Mouse (Mus musculus) gastrocnemius, adult 8-10 months (tissue): Measurements from ENCODE around the gene Bcl2l1. TPM values are rescaled to one million over a fixed set of nuclear protein-coding genes. Genes with fewer than 3 reads are reported as not detected.

ENCODE experiments used
- DNase-seq, 2 experiments: peaks; one replicate each; pipeline ENCODE4 v3.0.0; 2022; ENCODE audit warnings: low spot score in 2 of 2
- total RNA-seq, 4 experiments: library from RNA; stranded (reverse); gene quantifications; 2 replicates each; pipeline ENCODE4 v1.2.4; 2022

Bcl2l1 gene
- total RNA-seq, 4 experiments from 2014 or later: 9.1 to 17.5 (median 15.4) TPM

DNA sequence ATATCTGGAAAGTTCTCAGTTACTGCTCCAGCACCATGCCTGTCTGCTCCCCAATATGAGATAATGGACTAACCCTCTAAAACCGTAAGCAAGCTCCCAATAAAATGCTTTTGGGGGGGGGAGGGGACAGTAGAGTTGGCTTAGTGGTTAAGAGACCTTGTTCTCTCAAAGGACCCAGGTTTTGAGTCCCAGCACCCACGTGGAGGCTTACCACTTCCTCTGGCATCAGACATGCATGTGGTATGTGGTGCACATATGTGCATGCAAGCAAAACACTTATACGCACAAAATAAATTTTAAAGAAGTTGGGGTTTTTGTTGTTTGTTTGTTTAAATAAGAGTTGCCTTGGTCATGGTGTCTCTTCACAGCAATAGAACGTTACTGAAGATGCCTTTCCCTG lies 56.2 kb downstream of the Bcl2l1 start:
- DNase-seq: no peak

DNA sequence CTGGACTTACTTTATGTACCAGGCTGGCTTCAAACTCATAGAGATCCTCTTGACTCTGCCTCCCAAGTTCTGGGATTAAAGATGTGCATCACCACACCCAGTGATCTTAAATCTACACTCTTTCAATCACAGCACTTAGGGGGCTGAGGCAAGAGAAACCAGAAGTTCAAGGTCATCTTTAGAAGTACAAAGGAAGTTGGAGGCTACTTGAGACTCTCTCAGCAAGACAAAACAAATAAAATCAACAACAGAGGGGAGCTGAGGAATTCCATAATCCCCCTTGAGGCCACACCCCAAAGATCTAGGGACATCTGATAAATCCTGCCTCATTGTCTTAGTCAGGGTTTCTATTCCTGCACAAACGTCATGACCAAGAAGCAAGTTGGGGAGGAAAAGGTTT lies 59.3 kb downstream of the Bcl2l1 start:
- DNase-seq: no peak

DNA sequence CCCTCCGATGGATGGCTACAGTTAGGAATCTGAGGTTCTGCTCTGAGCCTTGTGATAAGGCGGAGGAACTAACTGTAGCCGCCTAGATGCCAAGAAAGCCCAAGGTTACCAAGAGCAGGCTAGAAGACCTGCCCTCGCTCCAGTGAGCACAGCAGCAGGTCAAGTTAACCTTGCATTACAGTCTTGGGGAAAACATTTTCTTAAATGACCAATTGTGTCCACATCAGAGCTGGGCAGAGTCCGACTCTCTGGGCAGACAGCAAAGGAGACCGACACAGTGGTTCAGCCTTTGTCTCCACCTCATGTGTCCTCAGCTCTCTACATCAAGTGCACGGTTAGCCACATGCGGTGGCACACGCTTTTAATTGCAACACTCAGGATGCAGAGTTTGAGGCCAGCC lies 60.0 kb downstream of the Bcl2l1 start:
- DNase-seq: no peak

DNA sequence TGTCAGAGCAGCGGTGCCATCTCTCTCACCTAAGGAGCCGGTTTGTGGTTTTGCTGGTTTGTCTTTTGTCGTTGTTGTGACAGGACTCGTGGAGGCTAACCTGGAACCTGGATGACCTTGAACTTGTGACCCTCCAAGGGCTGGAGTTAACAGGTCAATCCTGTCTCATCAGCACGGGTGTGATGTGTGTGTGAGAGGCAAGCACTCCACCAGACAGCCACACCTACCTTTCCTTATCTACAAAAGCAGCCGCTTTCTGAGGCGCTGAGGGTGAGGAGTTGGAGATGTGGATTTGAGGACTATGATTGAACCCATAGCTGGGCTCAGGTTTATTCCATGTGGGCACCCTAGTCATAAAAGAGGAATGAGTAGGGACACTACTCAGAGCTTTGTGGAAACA lies 61.9 kb downstream of the Bcl2l1 start:
- no peak for DNase-seq

DNA sequence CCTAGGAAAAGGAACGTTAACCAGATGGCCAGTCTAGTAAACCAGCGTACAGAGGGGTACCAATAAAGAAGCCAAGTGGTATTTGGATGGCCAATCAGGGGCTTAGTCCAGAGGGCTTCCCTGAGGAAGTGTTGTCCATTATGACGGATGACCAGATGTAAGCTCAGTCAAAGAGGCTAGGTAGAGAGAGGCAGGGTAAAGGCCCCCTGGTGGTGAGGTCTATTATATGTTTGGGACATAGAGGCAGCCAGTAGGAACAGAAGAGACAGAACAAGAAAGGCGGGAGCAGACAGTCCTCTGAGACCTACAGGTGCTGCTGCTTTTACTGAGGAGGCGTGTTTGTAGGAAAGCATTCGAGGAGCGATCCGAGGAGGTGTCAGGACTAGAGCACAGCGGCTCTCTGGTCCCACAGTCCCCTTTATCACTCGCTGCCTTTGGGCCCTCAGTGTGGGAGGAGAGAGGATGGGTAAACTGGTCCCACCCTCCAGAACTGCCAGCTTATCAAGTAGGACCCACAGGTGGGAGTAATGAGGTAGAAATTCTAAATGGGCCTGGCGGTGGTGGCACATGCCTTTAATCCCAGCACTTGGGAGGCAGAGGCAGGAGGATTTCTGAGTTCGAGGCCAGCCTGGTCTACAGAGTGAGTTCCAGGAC lies 63.8 kb downstream of the Bcl2l1 start:
- DNase-seq: no peak

DNA sequence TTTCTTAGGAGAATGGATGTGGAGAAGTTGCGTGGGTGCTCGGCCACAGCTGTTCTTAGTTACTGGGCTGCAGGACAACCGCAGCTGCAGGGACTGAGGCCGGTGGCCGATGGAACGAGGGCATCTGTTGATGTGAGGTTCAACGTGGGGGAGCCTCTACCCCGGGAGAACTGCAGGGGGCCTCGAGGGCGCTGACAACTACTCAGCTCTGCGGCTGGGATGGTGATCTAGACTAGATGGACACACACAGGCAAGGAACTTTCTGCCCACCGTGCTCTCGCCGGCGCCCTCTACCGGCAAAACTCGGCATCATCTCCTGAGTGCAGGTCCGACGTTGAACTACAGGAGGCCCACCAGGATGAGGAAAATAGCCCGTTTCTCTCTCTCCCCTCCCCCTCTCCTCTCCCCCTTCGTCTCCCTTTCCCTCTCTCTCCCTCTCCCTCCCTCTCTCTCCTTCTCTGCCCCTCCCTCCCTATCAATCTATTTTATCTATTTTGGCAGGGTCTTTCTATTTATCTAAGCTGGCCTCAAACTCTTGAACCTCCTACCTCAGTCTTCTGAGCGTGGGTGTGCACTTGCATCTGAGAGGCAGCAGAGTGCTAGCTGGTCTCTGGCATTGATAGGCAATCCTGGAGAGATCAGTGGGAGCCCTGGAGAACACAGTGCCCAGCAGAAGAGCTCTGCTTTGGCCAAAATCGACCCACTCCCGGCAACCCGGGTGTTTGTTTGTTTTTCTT lies 65.0 kb downstream of the Bcl2l1 start:
- peak; percentile 85 to 87 for DNase-seq

DNA sequence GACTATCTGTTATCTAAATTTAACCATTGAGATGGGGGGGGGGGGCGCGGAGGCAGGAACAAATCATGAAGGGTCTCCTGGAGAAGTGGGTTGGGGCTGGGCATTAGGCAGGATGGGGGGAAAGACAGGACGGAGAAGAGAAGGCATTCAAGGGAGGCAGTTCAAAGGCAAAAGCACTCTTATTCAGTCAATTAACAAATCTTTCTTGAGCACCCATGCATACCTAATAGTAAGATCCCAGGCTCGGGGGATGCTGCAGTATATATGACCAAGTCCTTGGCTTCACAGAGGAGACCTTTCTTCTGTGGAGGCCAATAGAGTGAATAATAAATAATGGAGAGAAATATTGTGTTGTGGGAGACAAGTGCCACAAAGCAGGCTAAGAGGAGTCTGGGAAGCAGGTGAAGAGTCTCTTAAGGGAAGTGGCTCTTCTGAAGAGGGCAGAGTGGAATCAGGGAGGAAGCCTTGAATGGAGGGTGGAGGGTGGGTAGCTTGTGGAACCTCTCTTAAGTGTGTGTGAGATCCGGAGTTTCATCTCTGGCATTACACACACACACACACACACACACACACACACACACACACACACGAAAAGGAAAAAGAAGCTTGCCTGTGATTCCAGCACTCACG lies 66.4 kb downstream of the Bcl2l1 start:
- DNase-seq: no peak

DNA sequence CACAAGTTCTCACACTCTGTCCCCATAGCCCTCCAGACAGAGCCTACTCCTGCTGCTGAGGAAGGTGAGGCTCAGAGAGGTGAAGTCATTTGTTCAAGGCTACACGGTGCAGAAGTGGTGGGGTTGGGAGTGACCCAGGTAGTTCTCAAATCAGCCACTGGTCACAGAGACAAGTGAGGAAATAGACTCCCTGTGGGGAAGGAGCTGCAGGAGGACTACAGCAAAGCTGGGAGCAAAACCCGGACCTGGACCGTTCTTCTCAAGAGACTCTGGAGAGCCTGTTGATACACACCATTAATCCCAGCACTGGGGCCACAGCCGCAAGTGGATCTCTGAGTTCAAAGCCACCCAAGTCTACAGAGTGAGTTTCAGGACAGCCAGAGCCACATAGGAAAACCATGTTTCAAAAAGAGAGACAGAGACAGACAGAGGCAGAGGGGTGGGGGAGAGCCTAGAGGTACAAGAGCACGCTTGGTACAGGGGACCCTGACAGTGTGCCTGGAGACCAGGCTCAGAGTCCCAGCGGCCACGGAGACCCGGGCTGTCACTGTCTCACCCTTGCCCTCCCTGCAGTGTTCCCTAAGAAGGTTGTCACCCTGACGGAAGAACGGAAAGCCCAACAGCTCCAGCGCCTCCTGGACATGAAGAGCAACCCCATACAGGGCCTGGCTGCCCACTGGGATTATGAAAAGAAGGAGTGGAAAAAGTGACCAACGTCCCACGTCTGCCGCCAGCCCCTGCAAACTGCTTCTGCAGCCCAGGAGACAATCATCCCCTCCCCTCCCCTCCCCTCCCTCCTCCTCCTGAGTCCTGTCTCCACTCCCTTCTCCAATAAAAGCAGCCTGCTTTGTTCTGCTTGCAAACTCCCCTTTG lies 67.1 kb downstream of the Bcl2l1 start:
- DNase-seq: no peak

DNA sequence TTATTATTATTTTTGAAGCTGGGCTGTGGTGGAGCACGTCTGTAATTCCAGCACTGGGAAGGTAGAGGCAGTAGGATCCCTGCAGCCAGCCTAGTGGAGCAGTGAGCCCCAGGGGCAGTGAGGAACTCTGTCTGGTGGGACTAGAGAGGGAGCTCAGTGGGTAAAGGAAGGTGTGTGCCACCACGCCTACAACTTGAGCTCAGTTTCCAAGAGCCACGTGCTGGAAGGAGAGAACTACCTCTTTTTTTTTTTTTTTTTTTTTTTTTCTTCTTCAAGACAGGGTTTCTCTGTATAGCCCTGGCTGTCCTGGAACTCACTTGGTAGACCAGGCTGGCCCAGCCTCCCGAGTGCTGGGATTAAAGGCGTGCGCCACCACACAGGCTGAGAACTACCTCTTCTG lies 68.2 kb downstream of the Bcl2l1 start:
- no peak for DNase-seq

DNA sequence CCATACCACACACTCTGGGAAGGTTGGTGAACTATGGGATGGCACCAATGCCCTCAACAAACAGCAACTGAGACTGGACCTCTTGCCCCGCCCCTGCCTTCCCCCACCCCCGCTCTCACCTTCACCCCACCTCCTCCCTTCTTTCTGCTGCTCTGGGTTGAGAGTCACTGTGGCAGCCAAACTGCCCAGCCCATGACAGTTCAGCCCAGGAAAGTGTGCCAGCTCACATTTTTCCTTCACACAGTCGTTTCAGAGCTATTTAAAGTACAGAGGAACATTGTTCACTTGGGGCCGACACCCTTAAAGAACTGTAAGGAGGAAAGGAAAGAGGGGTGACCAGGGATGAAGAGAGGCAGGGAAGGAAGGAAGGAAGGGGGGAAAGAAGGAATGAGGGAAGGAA lies 73.2 kb downstream of the Bcl2l1 start:
- DNase-seq: no peak

DNA sequence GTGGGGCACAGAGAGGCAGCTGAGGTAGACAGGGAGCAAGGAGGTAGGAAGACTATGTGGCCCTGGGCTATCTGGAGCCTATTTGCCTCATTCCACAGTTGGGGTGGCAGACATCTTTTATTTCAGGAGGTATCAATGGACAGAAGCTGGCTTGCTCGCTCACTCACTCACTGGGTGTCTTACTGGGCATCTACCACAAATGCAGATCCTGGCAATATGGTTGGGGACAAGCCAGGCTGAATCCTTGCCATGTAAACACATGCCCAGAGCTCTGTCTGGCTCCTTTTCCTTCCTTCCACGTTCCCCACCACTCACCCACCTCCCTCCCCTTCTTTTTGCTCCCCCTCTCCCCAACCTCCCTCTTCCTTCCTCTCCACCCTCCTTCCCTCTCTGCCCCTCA lies 74.0 kb downstream of the Bcl2l1 start:
- no peak for DNase-seq

DNA sequence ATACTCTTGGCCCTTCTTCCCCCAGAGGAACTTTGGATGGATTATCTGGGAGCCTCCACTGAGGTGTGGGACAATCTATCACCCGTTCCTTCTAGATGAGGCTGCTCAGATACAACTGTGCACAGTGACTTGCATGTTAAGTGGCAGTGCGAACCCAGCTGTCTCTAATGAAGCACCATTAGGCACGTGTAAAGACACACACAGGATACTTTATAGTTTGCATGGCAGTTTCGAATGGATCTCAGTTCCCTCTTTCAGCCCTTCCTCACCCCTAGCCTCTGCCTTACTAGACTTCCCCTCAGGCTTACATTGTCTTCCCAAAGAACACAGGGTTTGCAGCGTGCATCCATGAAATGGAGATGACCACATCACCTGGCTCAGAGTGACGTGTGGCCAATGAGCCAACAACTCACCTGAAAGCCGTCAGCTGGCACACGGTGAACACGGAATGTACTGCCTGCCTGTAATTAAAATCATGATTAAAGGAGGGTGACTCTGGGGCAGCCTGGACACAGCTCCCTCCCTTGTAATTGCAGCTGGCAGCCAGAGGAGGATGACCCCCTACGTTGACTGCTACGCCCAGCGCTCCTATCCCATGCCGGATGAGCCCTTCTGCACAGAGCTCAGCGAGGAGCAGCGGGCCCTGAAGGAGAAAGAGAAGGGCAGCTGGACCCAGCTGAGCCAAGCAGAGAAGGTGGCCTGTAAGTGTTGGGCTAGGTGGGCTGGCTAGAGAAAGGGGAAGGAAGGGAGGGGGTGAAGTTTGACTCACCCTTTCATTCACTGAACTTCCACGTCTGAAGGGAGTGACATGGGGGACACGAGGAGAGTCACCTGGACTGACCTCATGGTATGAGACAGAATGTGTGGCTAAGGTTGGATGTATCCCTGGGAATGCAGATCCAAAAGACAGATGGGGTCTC lies 74.8 kb downstream of the Bcl2l1 start:
- no peak for DNase-seq

DNA sequence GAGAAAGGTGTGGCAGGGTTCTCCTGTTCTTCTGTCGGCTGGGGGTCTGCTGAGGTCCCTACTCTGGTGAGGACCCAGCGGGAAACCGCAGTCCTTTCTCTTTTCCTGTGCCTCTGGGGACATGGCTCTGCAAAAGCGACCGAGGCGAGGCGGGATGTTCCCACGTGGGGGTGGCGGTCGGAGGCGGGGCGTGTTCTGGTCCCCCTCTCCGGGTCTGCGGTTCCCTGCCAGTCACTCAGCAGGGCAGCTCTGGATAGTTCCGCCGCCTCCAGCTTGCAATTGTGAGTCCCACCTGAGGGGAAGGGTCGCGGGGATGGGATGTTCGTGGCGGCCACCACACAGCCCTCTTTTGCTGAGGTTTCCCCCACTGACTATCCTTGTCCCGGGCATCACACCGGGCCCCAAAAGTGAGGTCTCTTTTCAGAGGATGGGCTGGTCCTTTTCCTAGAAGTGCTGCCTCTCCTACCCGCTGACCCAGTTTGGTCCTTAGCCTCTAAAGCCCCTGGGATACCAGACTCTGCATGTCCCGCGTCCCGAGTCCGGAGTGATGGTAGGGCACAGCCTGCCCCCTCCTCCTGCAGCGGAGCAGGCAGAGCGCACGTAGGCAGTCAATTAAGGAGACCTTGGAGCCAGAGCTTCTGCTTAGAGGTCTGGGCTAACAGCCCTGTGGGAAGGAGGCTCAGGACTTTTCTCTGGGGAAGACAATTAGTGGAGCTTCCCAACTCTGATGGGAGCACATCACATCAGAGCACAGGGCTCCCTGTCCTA lies 77.4 kb downstream of the Bcl2l1 start, which contains the start of gene Cox4i2:
Cox4i2 (plus strand) TSS at position 230 of the 768 bp plus-strand sequence.
- no peak for DNase-seq

DNA sequence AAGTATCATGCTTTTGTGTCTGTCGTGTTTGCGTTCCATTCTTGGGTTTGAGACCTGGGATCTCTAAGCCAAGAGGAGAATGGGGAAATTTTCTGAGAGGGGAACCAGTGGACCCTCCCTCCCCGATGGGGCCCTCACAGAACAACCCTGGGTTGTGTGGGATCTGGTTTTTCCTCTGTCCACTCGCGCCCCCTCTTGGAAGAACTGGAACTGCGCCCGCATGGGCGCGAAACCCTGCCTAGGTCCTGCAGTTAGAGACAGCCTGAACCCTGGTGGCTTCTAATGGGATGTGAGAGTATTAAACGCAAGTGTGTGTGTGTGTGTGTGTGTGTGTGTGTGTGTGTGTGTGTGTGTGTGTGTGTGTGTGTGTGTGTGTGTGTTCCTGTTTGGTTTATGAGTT lies 89.1 kb downstream of the Bcl2l1 start:
- DNase-seq: no peak

DNA sequence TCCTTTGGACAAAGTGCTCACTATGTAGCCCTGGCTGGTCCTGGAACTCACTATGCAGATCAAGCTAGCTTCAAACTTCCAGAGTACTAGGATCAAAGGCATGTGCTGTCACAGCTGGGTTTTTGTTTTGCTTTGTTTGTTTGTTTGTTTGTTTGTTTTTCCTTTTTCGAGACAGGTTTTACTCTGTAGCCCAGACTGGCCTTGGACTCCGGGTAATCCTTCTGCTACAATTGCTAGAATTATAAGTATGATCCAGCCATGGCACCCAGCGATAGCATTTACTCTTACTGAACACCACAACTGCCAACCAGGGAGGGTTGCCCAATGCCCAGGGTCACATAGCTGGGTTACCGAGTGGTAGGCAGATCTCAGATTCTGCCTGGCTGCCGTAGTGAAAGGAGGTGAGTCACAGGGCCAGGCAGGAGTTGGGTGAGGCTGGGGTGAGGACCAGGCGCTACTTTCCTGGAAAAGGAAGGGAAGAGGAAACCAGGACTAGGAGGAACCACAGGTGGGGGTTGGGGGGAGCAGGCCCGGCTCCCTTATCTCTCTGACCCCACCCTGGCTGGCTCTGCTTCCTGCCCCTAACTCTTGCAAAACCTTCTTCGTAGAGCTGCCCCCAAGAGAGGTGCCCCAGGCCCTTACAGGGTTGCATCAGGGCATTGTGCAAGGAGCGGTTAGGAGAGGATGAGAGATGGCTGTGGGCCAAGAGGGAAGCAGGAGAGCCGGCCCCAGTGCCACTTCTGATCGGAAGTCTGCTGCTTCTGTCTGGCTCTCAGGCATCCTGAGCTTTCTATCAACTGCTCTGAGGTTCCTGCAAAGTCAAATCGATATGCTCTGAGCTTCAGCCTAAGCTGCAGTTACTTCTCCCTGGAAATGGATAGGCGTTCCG lies 90.1 kb downstream of the Bcl2l1 start:
- DNase-seq: peak in 1 of 2 experiments; percentile 34

DNA sequence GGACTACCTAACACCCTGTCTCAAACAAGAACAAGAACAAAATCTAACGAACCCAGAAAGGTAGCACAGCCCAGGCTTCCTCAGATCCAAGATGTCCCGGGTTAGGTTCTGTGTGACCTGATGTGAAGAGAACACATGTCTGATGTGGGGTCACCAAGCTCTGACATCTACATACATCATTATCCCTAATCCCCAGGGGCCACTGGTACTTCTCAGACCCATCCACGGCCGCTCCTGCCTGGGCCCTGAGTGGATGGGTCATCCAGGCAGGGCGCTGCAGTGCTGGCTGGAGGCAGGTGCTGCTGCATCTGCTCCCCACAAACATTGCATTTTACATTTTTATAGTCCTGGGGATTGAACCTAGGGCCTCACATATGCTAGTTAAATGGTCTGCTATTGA lies 91.0 kb downstream of the Bcl2l1 start:
- no peak for DNase-seq

DNA sequence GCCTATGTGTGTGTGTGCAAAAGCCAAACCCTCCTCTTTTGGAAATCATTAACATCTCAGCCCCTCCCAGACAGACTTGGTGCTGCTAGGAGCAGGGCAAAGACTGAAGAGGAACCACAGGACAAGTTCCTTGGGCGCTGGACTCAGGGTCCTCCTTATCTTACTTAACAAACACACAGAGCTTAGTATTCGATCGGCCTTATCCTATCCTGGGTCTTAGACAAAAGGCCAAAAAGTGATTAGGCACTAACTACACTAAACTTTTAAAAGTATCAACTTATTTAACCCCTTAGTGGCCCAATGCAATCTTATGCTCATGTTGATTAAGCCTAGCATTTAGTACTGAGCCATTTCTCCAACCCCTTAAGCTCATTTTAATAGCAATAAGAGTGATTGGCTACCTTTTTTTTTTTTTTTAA lies 91.7 kb downstream of the Bcl2l1 start:
- DNase-seq: no peak

DNA sequence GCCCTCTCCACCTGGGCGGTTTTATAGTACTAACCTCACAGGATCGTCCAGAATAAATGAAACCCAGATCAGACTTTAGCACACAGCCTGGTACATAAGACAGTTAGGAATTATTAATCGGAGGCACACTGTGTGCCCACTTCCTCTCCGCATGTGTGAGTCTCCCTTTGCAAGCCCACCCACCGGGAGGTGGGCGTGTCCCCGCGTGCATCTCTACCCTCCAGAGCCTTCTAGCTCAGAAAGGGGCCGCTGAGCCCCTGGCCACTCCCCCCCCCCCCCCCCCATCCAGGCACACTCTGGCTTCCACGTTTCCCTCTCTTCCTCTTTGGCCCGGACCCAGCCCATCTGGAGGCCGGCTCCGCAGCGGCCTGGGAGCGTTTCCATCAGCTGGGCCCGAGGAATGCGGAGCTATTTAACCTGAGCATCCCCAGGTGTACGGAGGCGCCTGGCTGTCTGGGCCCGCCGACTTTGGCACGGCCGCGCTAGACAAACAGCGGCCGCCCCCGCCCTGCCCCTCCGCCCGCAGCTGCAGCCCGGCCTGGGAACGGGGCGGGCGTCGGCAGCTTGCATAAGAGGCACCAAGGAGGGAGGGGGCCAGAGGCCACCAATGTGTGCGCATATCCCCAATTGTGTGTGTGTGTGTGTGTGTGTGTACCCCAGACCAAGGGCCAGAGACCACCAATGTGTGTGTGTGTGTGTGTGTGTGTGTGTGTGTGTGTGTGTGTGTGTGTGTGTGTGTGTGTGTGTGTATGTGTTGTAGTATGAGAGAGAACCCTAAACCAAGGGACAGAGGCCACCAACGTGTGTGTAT lies 92.3 kb downstream of the Bcl2l1 start:
- DNase-seq: peak; percentile 40 to 67
